ENCODE assay signal across 16 mouse cellular contexts in genomic region chr15:83742018-83742417, GRCm38 (mm10). TPM values are rescaled to one million over a fixed set of nuclear protein-coding genes. Genes with fewer than 3 reads are reported as not detected.
A peak's percentile ranks its signal among the peaks of the same experiment; 100 is the strongest.
DNase-seq lines count a peak whose midpoint lies in the region; ATAC-seq and TF ChIP-seq lines count a peak whose summit lies in the region.
"Had no signal": no experiment of that assay in that cellular context is flagged by ENCODE, and none has a peak within 500 bp of the region (broad histone marks: within the 10 kb centered on the region; RNA-seq: fewer than 3 reads in every experiment).

No protein-coding gene starts in this region.

- peak; percentile 27 for DNase-seq in adrenal gland, postnatal 10 days
- no peak for DNase-seq in adrenal gland, adult 18-20 months (ENCODE audit: low spot score in 2 of 2)
- peak; percentile 59 for DNase-seq in kidney, adult 2 months
- DNase-seq in kidney, adult 18-20 months: no peak
- peak; percentile 31 to 70 for DNase-seq in kidney, postnatal 36 days
- peak; percentile 34 for DNase-seq in lung, postnatal 25 days (ENCODE audit: low spot score)
- no peak for DNase-seq in gastrocnemius, adult 2 months
- DNase-seq in liver, embryonic 11.5 days (ENCODE audit: low spot score): no peak
- DNase-seq: cerebellum, adult 11 months; gastrocnemius, postnatal 10 days; right cerebral cortex, postnatal 14 days; thymus, adult 2 months had no signal

- H3K4me2 ChIP-seq in liver, embryonic 11.5 days: no peak overlapping the region
- H3K4me2 ChIP-seq: intestine, embryonic 15.5 days; liver, embryonic 12.5 days had no signal

- H3K36me3 ChIP-seq in kidney, adult 2 months (ENCODE audit: control insufficient read depth, insufficient read depth, low read length): no peaks in the 10 kb centered on the region
- no peaks in the 10 kb centered on the region for H3K36me3 ChIP-seq in liver, embryonic 11.5 days (ENCODE audit: control insufficient read depth, insufficient read depth, low read length)
- H3K36me3 ChIP-seq: intestine, embryonic 15.5 days; liver, embryonic 12.5 days had no signal

- 53% methylated on average over 1 of the region's 1 CpGs for WGBS in kidney, adult 2 months
- WGBS in liver, embryonic 11.5 days: 76% methylated on average over 1 of the region's 1 CpGs

- no peak for ATAC-seq in liver, embryonic 11.5 days (replicated peaks; ENCODE audit: low FRiP score)
- ATAC-seq: intestine, embryonic 15.5 days; liver, embryonic 12.5 days had no signal

- H3K4me1 ChIP-seq in kidney, adult 2 months (ENCODE audit: control insufficient read depth, insufficient read depth, low read length): no peaks in the 10 kb centered on the region
- H3K4me1 ChIP-seq in liver, embryonic 11.5 days (replicated peaks; ENCODE audit: control insufficient read depth, insufficient read depth, low read length): no peaks in the 10 kb centered on the region
- H3K4me1 ChIP-seq: liver, embryonic 12.5 days; megakaryocyte, embryonic 14.5 days had no signal

- no peak for TF ChIP-seq CTCF in kidney, adult 2 months (conservative IDR thresholded peaks at IDR 0.05; ENCODE audit: insufficient read depth, insufficient read length, low read depth, low read length)
- no peak for TF ChIP-seq CTCF in gastrocnemius, adult 2 months (IDR thresholded peaks at IDR 0.05)

- no peak overlapping the region for H3K4me3 ChIP-seq in kidney, adult 2 months (ENCODE audit: insufficient read depth, low read depth, low read length)
- H3K4me3 ChIP-seq in gastrocnemius, adult 2 months: no peak overlapping the region
- no peak overlapping the region for H3K4me3 ChIP-seq in liver, embryonic 11.5 days (ENCODE audit: low read depth, low read length)
- H3K4me3 ChIP-seq: intestine, embryonic 15.5 days; liver, embryonic 12.5 days; megakaryocyte, embryonic 14.5 days had no signal

- intact Hi-C loops in gastrocnemius, adult 2 months (cut with DNase I): no loop called here

- TF ChIP-seq POLR2A in kidney, adult 2 months (IDR thresholded peaks at IDR 0.05; ENCODE audit: low read depth, low read length): no peak

- H3K9me3 ChIP-seq in liver, embryonic 11.5 days (ENCODE audit: control insufficient read depth, low read length): no peaks in the 10 kb centered on the region
- H3K9me3 ChIP-seq: intestine, embryonic 15.5 days; liver, embryonic 12.5 days; megakaryocyte, embryonic 14.5 days had no signal

- no peak overlapping the region for H3K9ac ChIP-seq in liver, embryonic 11.5 days (ENCODE audit: low read depth, low read length)
- H3K9ac ChIP-seq: intestine, embryonic 15.5 days; liver, embryonic 12.5 days had no signal

- H3K27ac ChIP-seq in kidney, adult 2 months (ENCODE audit: insufficient read depth, low read depth, low read length): no peak overlapping the region
- no peak overlapping the region for H3K27ac ChIP-seq in gastrocnemius, adult 2 months
- H3K27ac ChIP-seq in liver, embryonic 11.5 days (ENCODE audit: low read depth, low read length): no peak overlapping the region
- H3K27ac ChIP-seq: intestine, embryonic 15.5 days; liver, embryonic 12.5 days had no signal

- H3K27me3 ChIP-seq in kidney, adult 2 months (replicated peaks; ENCODE audit: control insufficient read depth, insufficient read depth, low read length): no peaks in the 10 kb centered on the region
- no peaks in the 10 kb centered on the region for H3K27me3 ChIP-seq in liver, embryonic 11.5 days (replicated peaks; ENCODE audit: control insufficient read depth, insufficient read depth, low read length)
- H3K27me3 ChIP-seq: intestine, embryonic 15.5 days; liver, embryonic 12.5 days had no signal

RNA-seq across cellular contexts. Expression of gene Scube1, which starts 17.2 kb away (rescaled TPM):
- 1 to 10 TPM; 5.5 to 9.4 TPM for total RNA-seq in adrenal gland, postnatal 10 days (2021)
- 1 to 10 TPM; 2.9 to 5.6 TPM for total RNA-seq in adrenal gland, adult 18-20 months (2021)
- 3.5 TPM in 2 replicates for polyA plus RNA-seq in kidney, adult 2 months (2012; rRNA removed)
- under 1 TPM; 0.18 to 0.45 TPM for total RNA-seq in gastrocnemius, adult 2 months (2021)
- polyA plus RNA-seq in liver, embryonic 11.5 days (2014; fragmentation: Nextera tagmentation; extraction: Ambion mirVana): 2.5 and 4.0 TPM in 2 replicates
- total RNA-seq: hematopoietic stem cell, adult 5-6 weeks had no signal

RNA-seq across cellular contexts. Expression of gene Mpped1, which starts 37.2 kb away (rescaled TPM):
- under 1 TPM in 1 of 2 experiments, not detected in 1; 0.27 TPM for total RNA-seq in adrenal gland, postnatal 10 days (2021)
- total RNA-seq in adrenal gland, adult 18-20 months (2021): not detected
- not detected in 2 replicates for polyA plus RNA-seq in kidney, adult 2 months (2012; rRNA removed)
- not detected for total RNA-seq in gastrocnemius, adult 2 months (2021)
- 0.18 and 0.29 TPM in 2 replicates for polyA plus RNA-seq in liver, embryonic 11.5 days (2014; fragmentation: Nextera tagmentation; extraction: Ambion mirVana)
- total RNA-seq: hematopoietic stem cell, adult 5-6 weeks had no signal

Comparison
In these comparisons a context has a peak if more than half of its experiments do, and no peak if none do; other contexts are left out.
1. DNase-seq: peak in adrenal gland, postnatal 10 days (single experiment), kidney, adult 2 months (single experiment), kidney, postnatal 36 days (2 of 2) and lung, postnatal 25 days (single experiment); none in adrenal gland, adult 18-20 months (0 of 2), kidney, adult 18-20 months (single experiment), gastrocnemius, adult 2 months (single experiment) and liver, embryonic 11.5 days (single experiment).